Mouse (Mus musculus): ENCODE measurements around the gene Isg15. TPM values are rescaled to one million over a fixed set of nuclear protein-coding genes. Genes with fewer than 3 reads are reported as not detected.
A peak's percentile ranks its signal among the peaks of the same experiment; 100 is the strongest.

The Isg15 gene
- polyA plus RNA-seq (2015; fragmentation: Nextera tagmentation; extraction: Ambion mirVana) = 70.8 and 74.6 TPM in 2 replicates

DNA sequence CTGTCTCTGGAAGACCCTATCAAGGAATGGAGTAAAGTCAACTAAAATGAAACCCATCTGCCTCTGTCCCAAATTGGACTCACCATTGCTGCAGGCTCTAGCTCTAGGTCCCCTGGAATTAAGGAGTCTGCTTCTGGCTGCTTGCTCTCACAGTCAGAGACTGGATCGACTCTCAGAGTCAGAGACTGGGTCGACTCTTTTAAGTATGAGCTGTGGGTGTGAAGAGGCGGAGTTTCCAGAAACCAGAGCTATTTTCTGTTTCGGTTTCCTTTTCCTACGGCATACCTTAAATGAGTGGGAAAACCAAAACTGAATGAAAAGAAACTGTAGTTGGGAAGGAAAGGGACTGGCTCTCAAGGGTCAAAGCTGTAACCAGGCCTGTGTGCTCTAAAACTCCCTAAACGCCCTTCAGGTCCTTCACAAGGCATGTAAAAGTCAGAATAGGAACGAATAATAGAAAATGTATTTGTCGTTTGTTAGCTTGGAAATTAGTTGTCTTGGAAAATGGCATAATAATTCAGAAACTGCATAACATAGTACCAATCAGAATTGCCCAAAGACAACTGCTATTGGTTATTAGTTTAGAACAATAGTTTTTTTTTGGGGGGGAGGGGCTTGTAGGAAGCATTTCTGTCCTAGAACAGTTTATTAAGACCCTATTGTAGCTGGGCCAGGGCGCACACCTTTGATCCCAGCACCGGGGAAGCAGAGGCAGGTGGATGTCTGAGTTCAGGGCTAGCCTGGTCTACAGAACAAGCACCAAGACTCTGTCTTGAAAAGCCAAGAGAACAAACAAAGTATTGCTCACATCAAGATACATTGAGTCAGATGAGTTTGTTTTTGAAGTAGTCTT, at the start of gene Isg15:
Gene Isg15, minus strand, starts transcription at position 196 of the 853 bp plus-strand sequence.
- peak; percentile 66 for DNase-seq (ENCODE audit: low spot score)

DNA sequence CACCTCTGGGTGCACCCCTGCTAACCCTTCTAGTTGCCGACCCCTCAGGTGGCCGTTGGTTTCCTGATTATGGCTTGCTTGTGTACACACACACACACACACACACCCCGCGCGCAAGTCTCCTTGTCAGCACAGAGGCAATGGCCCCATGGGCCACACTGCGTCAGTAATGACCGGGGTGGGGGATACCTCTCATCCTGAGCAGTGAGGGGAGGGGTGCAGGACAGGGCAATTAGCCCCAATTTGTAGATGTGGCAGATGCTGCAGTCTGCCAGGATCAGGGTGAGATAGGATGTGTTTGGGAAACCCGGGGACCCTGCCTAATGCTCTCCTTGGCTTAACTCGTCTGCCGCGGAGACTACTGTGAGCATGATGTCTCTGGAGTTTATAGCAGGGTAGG, 48.9 kb upstream of the Isg15 start:
- DNase-seq (ENCODE audit: low spot score) = no peak

DNA sequence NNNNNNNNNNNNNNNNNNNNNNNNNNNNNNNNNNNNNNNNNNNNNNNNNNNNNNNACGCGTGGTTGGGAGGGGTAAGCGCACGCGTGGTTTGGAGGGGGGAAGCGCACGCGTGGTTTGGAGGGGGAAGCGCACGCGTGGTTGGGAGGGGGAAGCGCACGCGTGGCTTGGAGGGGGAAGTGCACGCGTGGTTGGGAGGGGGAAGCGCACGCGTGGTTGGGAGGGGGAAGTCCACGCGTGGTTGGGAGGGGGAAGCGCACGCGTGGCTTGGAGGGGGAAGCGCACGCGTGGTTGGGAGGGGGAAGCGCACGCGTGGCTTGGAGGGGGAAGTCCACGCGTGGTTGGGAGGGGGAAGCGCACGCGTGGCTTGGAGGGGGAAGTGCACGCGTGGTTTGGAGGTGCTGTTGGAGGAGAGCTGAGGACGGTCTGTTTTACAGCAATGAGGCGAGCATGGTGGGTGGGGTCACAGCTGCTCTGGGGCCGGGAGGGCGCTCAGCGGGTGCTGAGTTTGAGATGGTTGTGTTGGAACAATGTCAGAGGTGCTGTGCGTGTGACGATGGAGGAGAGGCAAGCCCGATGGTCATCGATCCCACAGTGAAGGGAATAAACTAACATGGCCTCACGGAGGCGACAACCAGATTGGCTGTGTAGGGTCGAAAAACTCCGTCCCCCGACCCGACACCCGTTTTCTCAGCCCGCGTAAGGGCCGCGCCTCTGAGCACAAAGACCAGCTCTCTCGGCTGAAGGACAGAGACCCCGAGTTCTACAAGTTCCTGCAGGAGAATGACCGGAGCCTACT, 36.2 kb upstream of the Isg15 start:
- DNase-seq (ENCODE audit: low spot score) = peak; percentile 28

DNA sequence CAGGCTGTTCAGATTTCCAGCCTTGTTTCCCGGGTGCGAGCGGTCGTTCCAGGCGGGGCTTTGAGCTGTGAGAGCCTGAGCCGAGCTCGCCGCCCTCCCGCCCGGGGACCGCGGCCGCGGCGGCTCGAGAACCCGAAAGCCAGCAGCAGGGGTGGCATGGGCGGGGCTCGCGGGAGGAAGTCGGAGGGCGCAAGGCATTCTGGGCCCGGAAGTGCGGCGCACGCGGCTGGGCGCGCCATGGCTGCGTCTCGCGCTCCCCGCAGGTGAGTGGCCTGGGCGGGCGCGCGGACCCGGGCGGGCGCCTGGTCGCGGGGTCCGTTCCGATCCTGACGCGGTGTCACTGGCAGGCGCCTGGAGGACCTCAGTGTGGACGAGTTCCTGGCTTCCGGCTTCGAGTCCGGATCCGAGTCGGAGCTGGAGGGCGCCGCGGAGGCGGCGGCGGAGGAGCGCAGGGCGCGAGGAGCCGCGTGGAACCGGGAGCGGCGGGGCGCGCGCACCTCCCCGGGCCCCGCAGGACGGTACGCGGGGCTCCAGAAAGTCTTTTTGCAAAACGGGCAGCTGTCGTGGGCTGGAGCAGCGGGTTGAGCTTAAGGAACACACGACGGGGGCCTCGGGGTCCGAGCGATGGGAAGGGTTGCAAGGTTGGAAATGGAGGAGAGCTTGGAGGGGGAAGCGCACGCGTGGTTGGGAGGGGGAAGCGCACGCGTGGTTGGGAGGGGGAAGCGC, 35.4 kb upstream of the Isg15 start, which contains the start of gene Noc2l:
Gene Noc2l, plus strand, starts transcription at position 203 of the 726 bp plus-strand sequence.
- DNase-seq (ENCODE audit: low spot score) = peak; percentile 93

DNA sequence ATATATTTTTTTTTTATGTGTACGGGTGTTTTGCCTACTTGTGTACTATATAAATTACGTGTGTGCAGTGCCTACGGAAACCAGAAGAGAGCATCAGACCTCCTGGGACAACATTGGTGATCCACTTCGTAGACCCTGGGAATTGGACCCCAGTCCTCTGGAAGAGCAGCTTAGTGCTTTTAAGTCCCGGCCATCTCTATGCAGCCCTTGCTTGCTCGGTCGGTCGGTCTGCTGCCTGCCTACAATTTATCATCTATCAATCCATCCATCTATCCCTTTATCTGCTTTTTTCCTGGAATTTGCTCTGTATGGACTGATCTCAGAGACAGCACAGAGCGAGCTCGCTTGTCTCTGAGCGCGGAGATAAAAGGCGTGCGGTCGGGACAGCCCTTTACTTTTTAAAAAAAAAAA, 34.7 kb upstream of the Isg15 start:
- no peak for DNase-seq (ENCODE audit: low spot score)

DNA sequence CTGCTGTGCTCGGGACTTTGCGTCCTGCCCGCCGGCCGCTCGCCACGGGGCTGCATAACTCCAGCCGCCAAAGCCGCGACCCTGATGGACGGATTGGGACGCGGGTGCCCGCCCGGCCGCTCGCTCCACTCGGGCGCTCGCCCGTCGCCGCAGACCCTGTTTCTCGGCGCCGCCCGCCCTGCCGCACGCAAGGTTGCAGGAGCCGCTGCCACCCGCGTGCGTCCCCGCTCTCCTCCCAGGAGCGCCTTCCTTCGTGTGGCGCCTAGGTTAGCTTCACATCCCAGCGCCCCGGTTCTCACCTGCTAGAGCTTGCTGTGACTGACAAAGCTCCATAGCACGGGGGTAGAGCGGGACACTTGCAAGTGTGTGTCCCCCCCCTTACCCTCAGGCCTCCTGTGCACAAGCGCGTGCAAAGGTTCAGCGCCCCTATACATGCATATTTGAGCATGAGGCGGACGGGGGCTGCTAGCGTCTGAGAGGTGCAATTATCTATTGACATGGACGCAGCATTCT, 34.1 kb upstream of the Isg15 start, which contains the start of gene Plekhn1:
Gene Plekhn1, minus strand, starts transcription at position 157 of the 513 bp plus-strand sequence.
- peak; percentile 74 for DNase-seq (ENCODE audit: low spot score)

DNA sequence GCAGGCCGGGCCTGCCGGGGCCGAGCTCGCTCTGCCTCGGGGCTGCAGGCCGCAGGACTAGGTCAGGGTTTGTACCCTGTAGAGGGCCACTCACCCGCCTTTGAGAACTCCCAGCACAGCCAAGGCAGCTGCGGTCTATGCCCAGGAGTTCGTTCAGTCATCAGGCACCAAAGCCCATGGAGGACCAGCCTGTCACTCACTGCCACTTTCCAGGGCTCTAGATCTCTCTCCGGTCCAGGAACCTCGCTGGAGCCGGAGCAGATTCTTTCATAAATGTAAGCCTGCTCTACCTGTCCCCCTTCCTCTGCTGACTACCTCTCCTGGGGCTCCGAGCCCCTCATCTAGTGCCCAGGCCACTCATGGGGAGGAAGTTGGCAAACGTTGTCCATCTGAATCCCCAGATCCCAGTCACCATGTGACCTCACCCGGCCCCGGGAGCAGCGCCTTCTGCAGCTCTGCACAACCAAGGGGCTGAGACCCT, 33.4 kb upstream of the Isg15 start:
- DNase-seq (ENCODE audit: low spot score) = no peak

DNA sequence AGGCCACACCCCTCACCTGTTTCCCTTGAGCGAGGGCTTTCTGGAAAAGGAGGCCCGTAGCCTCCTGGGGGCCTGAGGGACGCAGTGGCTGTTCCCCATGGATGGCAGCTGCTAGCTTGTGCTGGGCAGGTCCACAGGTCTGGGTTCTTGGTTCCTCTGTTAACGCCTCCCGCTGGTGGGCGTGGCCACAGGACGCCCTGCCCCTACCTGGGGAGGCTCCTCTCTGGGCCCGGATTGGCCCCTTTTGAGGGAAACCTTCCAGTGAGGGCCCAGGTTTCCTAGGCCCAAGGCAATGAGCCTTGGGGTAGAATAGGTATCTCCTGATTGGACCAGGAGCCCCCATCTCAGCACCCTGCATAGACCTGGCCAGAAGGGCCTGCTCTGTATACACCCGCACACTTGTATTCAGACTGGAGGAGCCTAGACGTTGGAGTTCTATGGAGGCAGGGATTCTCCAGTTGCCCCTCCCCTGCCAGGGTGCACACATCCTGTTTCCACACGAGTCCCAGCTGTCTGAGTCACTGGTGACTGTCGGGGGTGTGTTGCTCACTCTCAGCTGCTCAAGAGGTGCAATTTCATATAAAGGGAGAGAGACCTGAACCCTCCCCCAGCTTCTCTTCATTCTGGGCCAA, 27.9 kb upstream of the Isg15 start:
- no peak for DNase-seq (ENCODE audit: low spot score)

DNA sequence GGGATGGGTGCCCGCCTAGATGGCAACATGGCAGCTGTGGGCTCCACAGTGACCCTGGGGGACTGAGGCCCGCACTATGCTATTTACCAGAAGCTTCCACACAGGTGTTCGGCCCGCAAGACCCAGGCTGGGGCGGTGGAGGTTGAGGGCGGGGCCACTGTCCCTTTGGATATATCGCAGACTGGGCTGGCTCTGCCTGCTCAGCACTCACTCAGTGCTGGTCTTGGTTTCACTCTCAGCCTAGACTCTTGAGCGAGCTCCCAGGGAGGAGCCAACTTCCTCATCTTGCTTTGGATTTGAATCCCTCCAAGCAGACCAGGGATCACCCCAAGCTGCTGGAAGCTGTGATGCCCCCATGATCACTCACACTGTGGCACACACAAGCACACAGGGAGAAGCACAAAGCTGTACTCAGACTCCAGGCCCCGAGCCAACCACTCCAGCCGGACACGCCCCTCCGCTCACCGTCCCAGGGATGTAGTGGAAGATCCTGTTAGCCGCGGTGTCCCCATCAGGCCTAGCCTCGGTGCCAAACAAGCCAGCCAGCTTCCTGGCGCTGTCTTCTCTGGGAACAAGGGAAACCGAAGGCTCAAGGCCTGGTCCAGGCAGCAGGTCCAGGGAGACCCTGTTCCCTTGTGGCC, 27.3 kb upstream of the Isg15 start:
- no peak for DNase-seq (ENCODE audit: low spot score)

DNA sequence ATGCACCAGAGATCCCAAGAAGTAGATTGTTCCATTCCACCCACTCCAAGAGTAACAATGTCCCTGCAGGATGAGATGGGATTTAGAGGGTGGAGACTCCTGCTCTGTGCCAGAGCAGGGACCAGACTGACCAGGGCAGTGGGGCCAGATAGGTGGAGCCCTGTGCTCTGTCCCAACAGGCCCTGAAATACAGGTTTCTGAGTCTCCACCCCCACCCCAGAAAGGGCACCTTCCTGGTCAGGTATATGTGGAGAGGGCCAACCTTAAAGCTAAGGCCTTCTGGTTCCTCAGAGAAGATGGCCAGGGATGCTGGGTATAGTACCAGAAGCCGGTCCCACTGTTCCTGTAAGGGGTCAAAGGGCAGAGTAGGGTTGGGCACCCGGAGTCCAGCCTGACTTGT, 23.7 kb upstream of the Isg15 start:
- DNase-seq (ENCODE audit: low spot score) = no peak

DNA sequence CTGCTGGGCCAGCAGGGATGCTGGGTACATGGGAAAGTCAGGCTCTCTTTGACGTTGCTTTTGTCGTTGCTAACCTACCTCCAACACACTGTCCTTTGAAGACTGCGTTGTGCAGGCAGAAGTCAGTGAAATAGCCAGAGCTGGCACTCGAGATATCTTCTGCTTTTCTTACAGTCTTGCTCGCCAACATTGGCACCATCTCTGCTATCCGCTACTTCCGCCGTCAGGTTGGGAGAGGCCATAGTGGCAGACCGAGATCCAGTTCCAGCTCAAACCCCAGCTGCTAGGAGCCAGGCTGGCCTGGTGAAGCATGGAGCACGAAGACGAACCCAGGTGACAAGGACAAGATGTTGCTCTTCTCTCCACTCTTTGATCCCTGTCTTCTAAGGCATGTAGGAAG, 19.3 kb upstream of the Isg15 start:
- no peak for DNase-seq (ENCODE audit: low spot score)

DNA sequence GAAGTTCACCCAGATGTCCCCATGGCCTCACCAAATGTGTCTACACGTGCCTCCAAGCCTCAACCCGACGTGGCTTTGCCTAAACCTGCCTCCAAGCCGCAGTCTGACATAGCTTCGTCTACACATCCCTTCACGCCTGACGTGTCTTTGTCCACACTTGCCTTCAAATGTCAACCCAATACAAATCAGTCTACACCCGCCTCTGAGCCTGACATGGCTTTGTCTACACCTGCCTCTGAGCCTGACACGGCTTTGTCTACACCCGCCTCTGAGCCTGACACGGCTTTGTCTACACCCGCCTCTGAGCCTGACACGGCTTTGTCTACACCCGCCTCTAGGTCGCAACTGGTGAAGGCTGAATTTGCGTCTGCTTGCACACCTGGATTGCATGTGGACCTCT, 17.2 kb upstream of the Isg15 start:
- no peak for DNase-seq (ENCODE audit: low spot score)

DNA sequence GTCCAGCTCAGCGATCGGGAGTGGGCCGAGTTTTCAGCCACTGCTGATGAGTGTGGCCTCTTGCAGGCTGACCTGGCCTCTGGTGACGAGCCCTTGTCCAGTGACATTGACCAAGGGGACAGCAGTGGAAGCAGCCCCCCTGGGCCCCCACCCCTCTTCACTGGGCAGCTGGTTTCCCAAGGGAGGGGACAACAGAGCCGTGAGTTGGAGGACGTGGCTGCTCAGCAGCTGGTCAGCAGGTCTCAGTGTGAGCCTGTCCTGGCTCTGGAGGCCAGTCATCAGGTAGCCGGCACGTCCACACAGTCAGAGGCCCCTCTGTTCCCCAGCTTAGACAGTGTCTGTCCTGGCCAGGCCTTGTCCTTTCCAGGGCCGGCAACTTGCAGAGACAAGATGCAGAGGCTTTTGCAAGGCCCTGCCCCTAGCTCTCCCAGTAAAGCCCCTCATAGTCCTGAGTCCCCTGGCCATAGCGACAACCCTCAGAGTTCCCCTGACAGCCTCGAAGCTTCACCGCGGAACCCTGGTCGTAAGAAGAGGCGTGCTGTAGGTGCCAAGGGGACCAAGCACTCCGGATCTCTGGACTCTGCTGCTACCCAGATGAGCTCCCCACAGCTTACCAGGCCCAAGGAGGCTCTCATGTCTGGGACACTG, 16.5 kb upstream of the Isg15 start:
- no peak for DNase-seq (ENCODE audit: low spot score)

DNA sequence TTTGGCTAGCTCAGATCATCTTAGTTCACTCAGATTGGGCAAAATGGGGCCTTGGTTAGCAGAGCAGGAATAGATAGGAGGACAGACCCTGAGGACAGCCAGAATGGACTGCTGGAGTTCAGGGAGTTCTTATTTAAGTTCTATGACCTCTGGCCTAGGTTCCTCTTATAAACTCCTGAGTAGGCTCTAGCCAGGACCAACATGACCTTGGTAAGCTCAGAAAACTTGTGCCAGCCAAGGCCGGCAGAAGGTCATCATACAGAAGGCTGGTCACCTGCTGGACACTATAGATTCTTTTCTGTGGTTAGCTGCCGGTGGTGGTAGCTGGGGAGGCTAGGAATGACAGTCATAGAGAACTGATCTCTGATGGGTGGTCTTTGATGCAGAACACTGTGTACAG, 15.6 kb upstream of the Isg15 start:
- no peak for DNase-seq (ENCODE audit: low spot score)

DNA sequence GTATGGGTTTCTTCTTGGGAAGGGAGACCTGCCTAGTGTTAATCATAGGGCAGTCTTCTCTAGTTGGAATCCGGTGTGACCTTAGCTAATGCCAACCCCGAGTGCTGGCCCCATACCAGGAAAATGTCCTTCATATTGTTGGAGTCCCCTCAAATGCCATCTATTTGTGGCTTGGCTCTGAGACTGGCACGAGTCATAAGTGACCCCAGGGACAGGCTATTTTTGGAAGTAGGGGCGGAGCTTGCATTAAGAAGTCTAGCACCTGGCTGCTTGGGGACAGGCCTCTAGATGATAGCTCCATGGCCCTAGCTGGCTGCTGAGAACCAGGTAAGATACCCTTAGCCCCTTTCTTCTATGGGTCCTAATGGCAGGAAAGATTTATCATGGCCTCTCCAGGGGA, 15.0 kb upstream of the Isg15 start, which contains the start of gene Perm1:
Gene Perm1, plus strand, starts transcription at position 220 of the 400 bp plus-strand sequence.
- DNase-seq (ENCODE audit: low spot score) = no peak

DNA sequence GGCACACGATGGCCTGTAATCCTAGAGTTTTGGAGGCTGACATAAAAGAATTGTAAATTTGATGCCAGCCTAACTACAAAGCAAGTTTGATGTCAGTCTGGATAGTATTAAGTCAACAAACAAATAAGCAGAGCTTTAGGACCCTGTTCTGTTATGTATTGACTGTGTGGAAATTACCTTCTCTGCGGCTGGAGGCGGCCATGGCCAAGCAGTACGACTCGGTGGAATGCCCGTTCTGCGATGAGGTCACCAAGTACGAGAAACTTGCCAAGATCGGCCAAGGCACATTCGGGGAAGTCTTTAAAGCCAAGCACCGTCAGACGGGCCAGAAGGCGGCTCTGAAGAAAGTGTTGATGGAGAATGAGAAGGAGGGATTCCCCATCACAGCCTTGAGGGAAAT, 12.5 kb upstream of the Isg15 start:
- no peak for DNase-seq (ENCODE audit: low spot score)

DNA sequence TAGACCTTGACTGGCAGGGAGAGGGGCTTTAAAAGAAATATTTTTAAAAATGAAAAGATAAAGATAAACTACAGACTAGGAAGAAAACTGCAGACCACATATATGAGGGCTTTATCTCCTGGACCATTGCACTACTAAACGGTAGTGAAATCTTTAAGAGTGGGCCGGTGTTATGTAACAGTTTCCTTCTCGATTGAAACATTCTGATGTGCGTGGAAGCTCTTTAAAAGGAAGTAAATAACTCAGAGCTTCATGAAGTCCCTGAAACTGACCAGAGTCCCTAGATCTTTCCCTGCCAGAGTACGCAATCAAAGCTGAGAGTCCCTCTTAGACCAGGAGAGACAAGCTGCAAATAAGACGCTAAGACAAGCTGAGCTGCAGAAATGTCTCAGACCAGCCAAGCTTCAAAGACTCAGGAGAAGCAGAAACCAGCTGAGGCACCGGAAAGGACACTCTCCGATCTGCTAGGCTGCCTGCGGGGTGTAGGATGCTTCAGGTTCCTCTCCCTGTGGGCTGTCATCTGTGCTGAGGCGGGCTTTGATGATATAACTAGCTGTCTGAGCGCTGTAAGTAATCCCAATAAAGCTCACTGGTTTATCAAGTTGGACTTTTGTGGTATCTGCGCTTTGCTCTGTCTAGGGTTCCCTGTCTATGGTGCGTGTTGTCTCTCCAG, 9.5 kb upstream of the Isg15 start:
- DNase-seq (ENCODE audit: low spot score) = no peak

DNA sequence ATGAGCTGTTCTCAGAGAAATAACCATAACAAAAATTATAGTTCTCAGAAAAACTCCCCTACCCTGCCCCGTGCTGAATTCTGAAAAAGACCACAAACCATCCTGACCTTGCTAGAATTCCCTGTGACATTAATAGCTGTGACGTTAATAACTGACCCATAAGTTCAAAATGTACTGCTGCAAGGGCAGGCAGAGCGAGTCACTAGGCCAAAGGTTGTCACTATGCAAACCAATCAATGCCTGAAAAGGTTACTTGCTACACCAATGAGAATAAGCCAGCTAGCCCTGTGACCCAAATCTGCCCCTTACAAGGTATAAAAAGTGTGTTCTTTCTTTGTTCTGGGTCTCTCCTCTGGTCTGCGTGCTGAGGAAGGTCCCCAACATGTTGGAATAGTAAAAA, 8.3 kb upstream of the Isg15 start:
- no peak for DNase-seq (ENCODE audit: low spot score)

Measured in thymus, postnatal 0 days (tissue).